Mouse (Mus musculus) liver, embryonic 11.5 days (tissue): ENCODE measurements around the gene Ggact. TPM values are rescaled to one million over a fixed set of nuclear protein-coding genes. Genes with fewer than 3 reads are reported as not detected.
A peak's percentile ranks its signal among the peaks of the same experiment; 100 is the strongest.

ENCODE experiments used
- ATAC-seq: fragments of 200-750 bp; cut with Nextera tagmentation; replicated peaks from 2 replicates; pipeline ENCODE4 v1.8.0; 2017; ENCODE audit warnings: moderate number of reproducible peaks, mild to moderate bottlenecking, moderate TSS enrichment, moderate library complexity; ENCODE audit not compliant: low FRiP score
- DNase-seq: peaks from one replicate; pipeline ENCODE4 v3.0.0-alpha.2; 2017; ENCODE audit warnings: low spot score
- H3K27ac ChIP-seq: fragments of 300-500 bp; sonication (generic); 2 replicates; pipeline ENCODE4 v1.5.1; 2014; ENCODE audit warnings: mild to moderate bottlenecking, low read depth, low read length, control low read depth
- H3K27me3 ChIP-seq: fragments of 300-500 bp; sonication (generic); replicated peaks from 2 replicates; pipeline ENCODE4 v1.6.1; 2014; ENCODE audit warnings: low read length, mixed read lengths; ENCODE audit not compliant: control insufficient read depth, insufficient read depth
- H3K36me3 ChIP-seq: fragments of 300-500 bp; sonication (generic); 2 replicates; pipeline ENCODE4 v1.6.1; 2014; ENCODE audit warnings: mild to moderate bottlenecking, low read length, moderate library complexity, mixed read lengths; ENCODE audit not compliant: control insufficient read depth, insufficient read depth
- H3K4me1 ChIP-seq: fragments of 300-500 bp; sonication (generic); replicated peaks from 2 replicates; pipeline ENCODE4 v1.6.1; 2014; ENCODE audit warnings: low read length, mixed read lengths; ENCODE audit not compliant: control insufficient read depth, insufficient read depth
- H3K4me2 ChIP-seq: fragments of 300-500 bp; sonication (generic); 2 replicates; pipeline ENCODE4 v1.6.1; 2014; ENCODE audit warnings: mild to moderate bottlenecking, control low read depth, moderate library complexity
- H3K4me3 ChIP-seq: fragments of 300-500 bp; sonication (generic); 2 replicates; pipeline ENCODE4 v1.5.1; 2014; ENCODE audit warnings: low read depth, low read length, control low read depth
- H3K9ac ChIP-seq: fragments of 300-500 bp; sonication (generic); 2 replicates; pipeline ENCODE4 v1.6.1; 2014; ENCODE audit warnings: low read depth, low read length, control low read depth
- H3K9me3 ChIP-seq: fragments of 300-500 bp; sonication (generic); 2 replicates; pipeline ENCODE4 v1.6.1; 2016; ENCODE audit warnings: low read length, inconsistent platforms, mixed read lengths; ENCODE audit not compliant: control insufficient read depth
- WGBS: fragments of 180-500 bp; shearing (Covaris S2); extraction: QIAGEN DNeasy Blood & Tissue Kit; methylation state at CpG from one replicate; pipeline ENCODE4 v1.1.7; 2014; 5-methylcytosine and 5-hydroxymethylcytosine counted together
- polyA plus RNA-seq: library from polyadenylated mRNA; unstranded; fragments of >200 nt; fragmentation: Nextera tagmentation; extraction: Ambion mirVana; gene quantifications from 2 replicates; pipeline ENCODE4 v1.2.1, GENCODE M21; 2014

Gene Ggact
- polyA plus RNA-seq, 1 experiment from 2014 or later: 18.8 TPM

DNA sequence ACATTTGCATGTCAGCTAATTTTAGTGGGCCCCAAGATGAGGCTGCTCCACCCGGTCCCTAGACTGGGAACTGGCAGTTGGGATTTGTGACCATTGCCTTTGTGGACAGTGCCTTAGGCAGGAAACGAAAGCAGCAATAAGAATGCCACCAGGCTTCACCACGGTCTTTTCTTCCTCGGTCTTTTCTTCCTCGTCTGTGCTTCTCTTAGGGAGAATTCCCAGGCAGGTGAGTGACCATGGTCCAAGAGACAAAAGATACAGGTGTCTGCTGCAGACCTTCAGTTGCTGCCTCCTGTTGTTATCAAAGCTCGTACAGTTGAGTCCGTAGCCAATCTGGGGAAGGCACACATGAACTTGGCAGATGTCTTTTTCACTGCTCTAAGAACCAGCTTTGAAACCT, 33.3 kb downstream of the Ggact start:
- no peaks in the 10 kb centered on the region for H3K4me1 ChIP-seq
- DNase-seq (no peak), ATAC-seq (no peak)
- no peak overlapping the region for H3K4me2 ChIP-seq
- no peak overlapping the region for H3K27ac ChIP-seq
- H3K27me3 ChIP-seq: no peaks in the 10 kb centered on the region
- H3K4me3 ChIP-seq: no peak overlapping the region
- no peaks in the 10 kb centered on the region for H3K36me3 ChIP-seq
- WGBS: 80% methylated on average over 7 of the region's 7 CpGs
- H3K9me3 ChIP-seq: no peaks in the 10 kb centered on the region
- no peak overlapping the region for H3K9ac ChIP-seq

DNA sequence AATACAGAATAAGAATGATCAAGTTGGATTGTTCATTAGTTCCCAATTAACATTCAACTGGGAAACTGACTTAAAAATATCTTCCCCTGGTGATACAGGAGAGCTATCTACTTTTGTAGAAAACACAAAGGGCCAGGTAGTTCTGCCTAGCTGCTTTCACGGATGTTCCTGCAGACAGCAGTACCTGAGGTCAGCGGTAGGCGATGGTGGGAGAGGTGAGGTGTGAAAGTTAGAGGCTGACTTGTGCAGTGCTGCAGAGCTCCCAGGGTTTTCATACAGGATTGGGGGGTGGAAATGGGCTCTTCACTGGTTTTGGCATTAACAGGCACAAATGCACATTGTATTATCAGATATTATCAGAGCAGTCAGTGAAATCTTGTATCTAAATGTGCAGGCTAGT, 35.8 kb downstream of the Ggact start:
- H3K27ac ChIP-seq: no peak overlapping the region
- H3K4me2 ChIP-seq: no peak overlapping the region
- H3K4me1 ChIP-seq: no peaks in the 10 kb centered on the region
- no peak overlapping the region for H3K4me3 ChIP-seq
- H3K36me3 ChIP-seq: no peaks in the 10 kb centered on the region
- DNase-seq (no peak), ATAC-seq (no peak)
- no peaks in the 10 kb centered on the region for H3K27me3 ChIP-seq
- no peak overlapping the region for H3K9ac ChIP-seq
- no peaks in the 10 kb centered on the region for H3K9me3 ChIP-seq
- 73% methylated on average over 3 of the region's 3 CpGs for WGBS

DNA sequence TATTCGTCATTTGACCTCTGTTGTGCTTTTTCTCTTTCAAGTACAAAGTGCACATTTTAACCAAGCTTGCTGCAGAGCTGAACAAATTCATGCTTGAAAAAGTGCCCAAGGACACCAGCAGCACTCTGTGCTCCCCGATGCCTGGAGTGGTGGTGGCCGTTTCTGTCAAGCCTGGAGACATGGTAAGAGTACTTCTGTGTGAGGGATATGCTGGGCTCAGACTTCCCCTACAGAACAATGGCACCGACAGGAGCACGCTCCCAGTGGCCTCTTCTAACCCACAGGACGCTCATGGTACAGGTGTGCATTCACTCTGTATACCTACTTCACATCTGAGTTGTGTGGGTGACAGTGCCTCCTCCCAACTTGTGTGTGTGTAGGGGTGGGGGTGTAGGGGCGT, 36.8 kb downstream of the Ggact start:
- no peaks in the 10 kb centered on the region for H3K27me3 ChIP-seq
- ATAC-seq (no peak), DNase-seq (no peak)
- H3K4me3 ChIP-seq: no peak overlapping the region
- no peak overlapping the region for H3K9ac ChIP-seq
- H3K4me1 ChIP-seq: no peaks in the 10 kb centered on the region
- H3K4me2 ChIP-seq: no peak overlapping the region
- WGBS: 67% methylated on average over 7 of the region's 7 CpGs
- H3K36me3 ChIP-seq: no peaks in the 10 kb centered on the region
- H3K27ac ChIP-seq: no peak overlapping the region
- H3K9me3 ChIP-seq: no peaks in the 10 kb centered on the region

DNA sequence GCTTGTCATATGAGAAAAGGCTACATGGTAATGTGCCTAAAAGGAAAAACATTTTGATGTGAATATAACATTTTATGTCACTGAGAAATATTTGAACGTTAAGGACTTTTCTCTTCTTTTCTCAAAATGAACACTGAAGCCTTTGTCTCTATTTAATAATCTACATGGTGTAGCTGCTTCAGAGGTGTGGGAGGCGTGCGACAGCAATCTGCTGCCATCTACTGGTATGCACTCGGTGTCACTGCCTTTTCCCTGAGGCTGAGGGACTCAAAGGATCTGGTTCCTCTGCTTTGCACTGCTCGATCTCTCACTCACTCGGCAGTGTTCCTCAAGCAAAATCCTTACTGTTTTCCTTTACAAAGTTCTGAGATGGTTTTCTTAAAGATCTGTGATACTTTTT, 37.4 kb downstream of the Ggact start:
- Histone ChIP-seq H3K27me3 (no peaks in the 10 kb centered on the region), H3K27ac (no peak overlapping the region), H3K4me3 (no peak overlapping the region), H3K4me1 (no peaks in the 10 kb centered on the region), H3K36me3 (no peaks in the 10 kb centered on the region), H3K4me2 (no peak overlapping the region), H3K9me3 (no peaks in the 10 kb centered on the region), H3K9ac (no peak overlapping the region)
- peak; percentile 42 for DNase-seq
- ATAC-seq: peak; percentile 75
- 6% methylated on average over 6 of the region's 6 CpGs for WGBS

DNA sequence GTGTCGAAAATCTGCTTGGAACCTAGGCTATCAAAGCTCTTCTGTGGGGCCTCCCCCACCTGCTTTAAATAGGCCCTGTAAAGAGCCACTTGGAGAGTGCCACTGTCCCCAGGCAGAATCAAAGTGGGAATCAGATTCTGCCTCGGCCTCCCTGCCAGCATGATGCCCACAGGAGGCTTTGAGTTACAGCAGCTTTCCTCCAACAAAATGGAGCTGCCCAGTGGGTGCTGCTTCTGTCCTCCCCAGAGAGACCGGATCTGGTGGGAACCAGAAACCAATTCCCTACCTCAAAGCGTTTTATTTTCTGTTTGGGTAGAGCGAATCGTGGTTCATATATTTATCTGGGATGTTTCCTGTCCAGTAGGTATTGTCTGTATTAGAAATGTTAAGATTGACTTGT, 37.9 kb downstream of the Ggact start:
- H3K9me3 ChIP-seq: no peaks in the 10 kb centered on the region
- no peaks in the 10 kb centered on the region for H3K36me3 ChIP-seq
- no peak overlapping the region for H3K4me3 ChIP-seq
- no peaks in the 10 kb centered on the region for H3K27me3 ChIP-seq
- H3K4me1 ChIP-seq: no peaks in the 10 kb centered on the region
- H3K9ac ChIP-seq: no peak overlapping the region
- DNase-seq: no peak
- no peak overlapping the region for H3K4me2 ChIP-seq
- no peak overlapping the region for H3K27ac ChIP-seq
- ATAC-seq: no peak
- WGBS: 72% methylated on average over 6 of the region's 6 CpGs

DNA sequence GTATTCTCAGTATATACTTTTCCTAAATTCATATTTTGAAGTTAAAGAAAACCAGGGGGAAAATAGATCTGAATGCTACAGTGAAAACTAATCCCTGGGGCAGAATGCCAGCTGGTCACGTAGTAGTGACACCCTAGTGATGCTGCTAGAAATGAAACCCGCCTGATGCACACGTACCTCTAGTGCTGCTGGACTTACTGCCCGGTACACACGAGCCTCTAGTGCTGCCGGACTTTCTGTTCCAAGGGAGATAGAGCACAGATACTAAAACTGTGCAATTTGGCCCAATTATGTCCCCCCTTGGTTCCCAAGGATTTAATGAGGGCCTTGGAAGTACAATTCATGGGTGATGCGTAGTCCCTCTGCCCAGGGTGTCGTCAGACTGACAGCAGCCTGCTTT, 38.5 kb downstream of the Ggact start:
- no peak for DNase-seq
- no peaks in the 10 kb centered on the region for H3K4me1 ChIP-seq

DNA sequence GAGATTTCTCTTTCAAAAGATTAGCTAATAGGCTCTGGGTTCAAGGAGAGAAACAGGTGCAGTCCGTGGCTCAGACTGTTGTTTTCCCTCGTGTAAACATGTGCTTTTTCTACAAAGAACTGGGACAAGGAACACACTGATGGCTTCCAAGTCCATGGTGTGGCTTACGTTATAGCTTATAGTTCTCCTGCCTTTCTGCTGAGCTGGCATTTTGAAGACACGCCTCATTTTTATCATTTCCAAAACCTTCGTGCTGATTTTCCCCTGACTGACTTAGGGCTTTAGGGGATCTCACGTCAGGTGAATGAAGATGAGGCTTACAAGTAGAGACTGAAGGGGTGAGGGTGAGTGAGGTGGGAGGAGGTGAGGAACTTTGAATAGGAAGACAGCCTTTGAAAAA, 40.9 kb downstream of the Ggact start:
- no peaks in the 10 kb centered on the region for H3K36me3 ChIP-seq
- no peak overlapping the region for H3K9ac ChIP-seq
- DNase-seq (no peak), ATAC-seq (no peak)
- 77% methylated on average over 6 of the region's 6 CpGs for WGBS
- H3K4me3 ChIP-seq: no peak overlapping the region
- no peaks in the 10 kb centered on the region for H3K27me3 ChIP-seq
- H3K4me1 ChIP-seq: no peaks in the 10 kb centered on the region
- H3K4me2 ChIP-seq: no peak overlapping the region
- H3K9me3 ChIP-seq: no peaks in the 10 kb centered on the region
- no peak overlapping the region for H3K27ac ChIP-seq

More for the DNA sequence above, 38.5 kb downstream of the Ggact start:
- WGBS: 86% methylated on average over 8 of the region's 8 CpGs
- H3K4me2 ChIP-seq: no peak overlapping the region
- H3K27ac ChIP-seq: no peak overlapping the region
- no peak overlapping the region for H3K4me3 ChIP-seq
- H3K9me3 ChIP-seq: no peaks in the 10 kb centered on the region
- no peaks in the 10 kb centered on the region for H3K27me3 ChIP-seq
- ATAC-seq: no peak
- H3K9ac ChIP-seq: no peak overlapping the region
- no peaks in the 10 kb centered on the region for H3K36me3 ChIP-seq

DNA sequence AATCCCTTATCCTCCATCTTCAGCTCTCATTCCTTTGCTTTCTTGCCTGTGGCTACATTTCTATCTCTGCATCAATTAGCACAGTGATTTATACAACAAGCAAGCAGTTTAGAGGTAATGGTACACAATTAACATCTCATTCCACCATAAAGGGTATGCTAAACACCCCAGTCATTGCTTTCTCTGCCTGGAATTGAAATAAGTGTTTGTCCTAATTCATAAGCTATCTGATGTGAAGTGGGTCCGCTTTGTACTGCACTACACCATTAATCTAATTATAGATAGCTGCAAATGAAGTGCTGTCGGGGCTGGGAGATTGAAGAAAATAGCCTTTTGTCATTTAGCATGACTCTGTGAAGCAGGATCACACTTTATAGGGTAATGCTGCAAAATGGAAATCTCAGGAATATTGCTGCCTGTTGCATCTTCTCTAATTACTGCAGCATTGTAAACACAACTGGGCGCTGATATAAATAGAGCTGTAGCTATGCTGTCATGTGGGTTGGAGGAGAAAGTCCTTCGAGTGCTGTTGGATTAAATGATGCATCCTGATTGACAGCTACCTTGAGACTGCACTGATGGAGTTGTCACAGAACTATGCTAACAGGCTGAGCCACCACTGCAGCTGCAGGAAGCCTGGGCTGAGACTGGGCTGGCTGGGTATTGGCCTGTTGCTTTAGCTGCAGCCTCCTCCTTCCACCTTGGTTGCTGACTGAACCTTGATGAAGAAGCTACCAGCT, 41.5 kb downstream of the Ggact start:
- Histone ChIP-seq H3K9ac (no peak overlapping the region), H3K36me3 (no peaks in the 10 kb centered on the region), H3K9me3 (no peaks in the 10 kb centered on the region), H3K4me1 (no peaks in the 10 kb centered on the region), H3K4me3 (no peak overlapping the region), H3K4me2 (no peak overlapping the region), H3K27ac (no peak overlapping the region), H3K27me3 (no peaks in the 10 kb centered on the region)
- DNase-seq (no peak), ATAC-seq (no peak)
- WGBS: 66% methylated on average over 4 of the region's 4 CpGs

DNA sequence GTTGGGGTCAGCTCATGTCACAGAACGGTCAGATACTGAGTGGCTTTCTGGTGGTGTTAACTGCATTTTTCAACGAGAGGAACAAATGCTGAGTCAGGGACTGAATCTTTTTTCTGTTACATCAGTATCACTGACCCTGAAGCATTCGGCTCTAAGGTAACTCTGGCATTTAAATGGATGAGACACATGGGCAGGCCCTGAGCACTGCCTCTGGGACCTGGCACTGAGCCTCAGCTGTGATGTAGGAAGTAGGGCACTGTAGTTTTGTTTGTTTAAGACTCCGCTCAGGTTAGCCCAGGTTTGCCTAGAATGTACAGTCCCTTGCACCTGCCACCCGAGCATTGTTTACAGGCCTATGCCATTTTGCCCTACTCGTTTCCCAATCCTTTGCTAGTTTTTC, 43.7 kb downstream of the Ggact start:
- H3K9me3 ChIP-seq: no peaks in the 10 kb centered on the region
- ATAC-seq: no peak
- H3K4me2 ChIP-seq: no peak overlapping the region
- DNase-seq: no peak
- WGBS: 76% methylated on average over 6 of the region's 6 CpGs
- H3K9ac ChIP-seq: no peak overlapping the region
- no peak overlapping the region for H3K4me3 ChIP-seq
- H3K4me1 ChIP-seq: no peaks in the 10 kb centered on the region
- no peaks in the 10 kb centered on the region for H3K36me3 ChIP-seq
- H3K27ac ChIP-seq: no peak overlapping the region
- no peaks in the 10 kb centered on the region for H3K27me3 ChIP-seq
